Mouse (Mus musculus): Measurements from ENCODE around the gene Axin2. TPM values are rescaled to one million over a fixed set of nuclear protein-coding genes. Genes with fewer than 3 reads are reported as not detected.
A peak's percentile ranks its signal among the peaks of the same experiment; 100 is the strongest.

Gene Axin2
- total RNA-seq, 2 experiments from 2014 or later, result 9.5 to 9.8 TPM

GRCm38 (mm10) chr11:108973866-108974265 is 53.7 kb downstream of the Axin2 start:
- no peak for DNase-seq

- DNase-seq, result no peak
Measured at GRCm38 (mm10) chr11:108975583-108975982, 55.4 kb downstream of the Axin2 start.

- DNase-seq, result no peak
Measured at GRCm38 (mm10) chr11:108980530-108980929, 60.4 kb downstream of the Axin2 start.

- DNase-seq, result no peak
Measured at GRCm38 (mm10) chr11:108981012-108981411, 60.9 kb downstream of the Axin2 start.

- no peak for DNase-seq
Measured at GRCm38 (mm10) chr11:108983409-108984064, 63.4 kb downstream of the Axin2 start.

GRCm38 (mm10) chr11:108984711-108985419 is 64.7 kb downstream of the Axin2 start:
- no peak for DNase-seq

- DNase-seq, result no peak
Measured at GRCm38 (mm10) chr11:108985836-108986235, 65.7 kb downstream of the Axin2 start.

GRCm38 (mm10) chr11:108987226-108987625 is 67.1 kb downstream of the Axin2 start:
- DNase-seq, result no peak

- DNase-seq, result no peak
Measured at GRCm38 (mm10) chr11:108987705-108988104, 67.6 kb downstream of the Axin2 start.

- no peak for DNase-seq
Measured at GRCm38 (mm10) chr11:108988258-108988657, 68.1 kb downstream of the Axin2 start.

GRCm38 (mm10) chr11:108989940-108990339 is 69.8 kb downstream of the Axin2 start:
- peak; percentile 70 for DNase-seq

GRCm38 (mm10) chr11:108993414-108993813 is 73.3 kb downstream of the Axin2 start:
- no peak for DNase-seq

- DNase-seq, result no peak
Measured at GRCm38 (mm10) chr11:108995196-108995989, 75.2 kb downstream of the Axin2 start.

GRCm38 (mm10) chr11:108995990-108996533 is 75.9 kb downstream of the Axin2 start:
- no peak for DNase-seq

- DNase-seq, result no peak
Measured at GRCm38 (mm10) chr11:108997816-108998215, 77.7 kb downstream of the Axin2 start.

Other genes starting within 250 kb of the Axin2 start
- gene E030025P04Rik, start 224.0 kb downstream of the Axin2 start, total RNA-seq (2021), result not detected

Data from gastrocnemius, postnatal 25 days (tissue).